Mouse (Mus musculus) liver, postnatal 0 days (tissue): ENCODE measurements at regions not wholly inside any gene's neighbourhood (a gene's known extent, or its start where the extent isn't known, plus 50 kb on each side); places are given as distances from the start of the nearest gene placed in this dataset.

ENCODE experiments used
- ATAC-seq: fragments of 200-750 bp; cut with Nextera tagmentation; 2 replicates; pipeline ENCODE4 v1.8.0; 2017; ENCODE audit warnings: mild to moderate bottlenecking, moderate library complexity
- DNase-seq: peaks from one replicate; pipeline ENCODE4 v3.0.0-alpha.2; 2016
- H3K27ac ChIP-seq: fragments of 300-500 bp; sonication (generic); 2 replicates; pipeline ENCODE4 v1.5.1; 2014; ENCODE audit warnings: antibody characterized with exemption, moderate library complexity, mild to moderate bottlenecking, low read depth
- H3K27me3 ChIP-seq: fragments of 300-500 bp; sonication (generic); 2 replicates; pipeline ENCODE4 v1.6.1; 2014; ENCODE audit warnings: low read length, control low read depth, mixed read lengths; ENCODE audit not compliant: insufficient read depth
- H3K36me3 ChIP-seq: fragments of 300-500 bp; sonication (generic); replicated peaks from 2 replicates; pipeline ENCODE4 v1.6.1; 2014; ENCODE audit warnings: mild to moderate bottlenecking, control low read depth, low read length, moderate library complexity, mixed read lengths; ENCODE audit not compliant: insufficient read depth
- H3K4me1 ChIP-seq: fragments of 300-500 bp; sonication (generic); 2 replicates; pipeline ENCODE4 v1.6.1; 2014; ENCODE audit warnings: antibody characterized with exemption, mild to moderate bottlenecking, control low read depth; ENCODE audit not compliant: insufficient read depth
- H3K4me2 ChIP-seq: fragments of 300-500 bp; sonication (generic); 2 replicates; pipeline ENCODE4 v1.6.1; 2014; ENCODE audit warnings: low read depth, mild to moderate bottlenecking, low read length, moderate library complexity, mixed read lengths
- H3K4me3 ChIP-seq: fragments of 300-500 bp; sonication (generic); 2 replicates; pipeline ENCODE4 v1.5.1; 2014; ENCODE audit warnings: low read depth, low read length
- H3K9ac ChIP-seq: fragments of 300-500 bp; sonication (generic); replicated peaks from 2 replicates; pipeline ENCODE4 v1.6.1; 2014; ENCODE audit warnings: mild to moderate bottlenecking, moderate library complexity
- H3K9me3 ChIP-seq: fragments of 300-500 bp; sonication (generic); 2 replicates; pipeline ENCODE4 v1.6.1; 2016; ENCODE audit warnings: mild to moderate bottlenecking, control low read depth, low read length, mixed read lengths
- CTCF ChIP-seq: sonication (generic); IDR thresholded peaks from 2 replicates; pipeline ENCODE4 v1.5.1; 2016; ENCODE audit warnings: antibody characterized with exemption, low read depth
- EP300 ChIP-seq: IDR thresholded peaks from 2 replicates; pipeline ENCODE4 v1.6.1; 2016; ENCODE audit warnings: antibody characterized with exemption, low read depth, mild to moderate bottlenecking
- WGBS: fragments of 180-500 bp; shearing (Covaris S2); extraction: QIAGEN DNeasy Blood & Tissue Kit; methylation state at CpG from one replicate; pipeline ENCODE4 v1.1.7; 2014; ENCODE audit not compliant: insufficient replicate concordance; 5-methylcytosine and 5-hydroxymethylcytosine counted together

GRCm38 (mm10) chr12:32434506-32435002 lies 56.0 kb downstream of the Ccdc71l start:
- Histone ChIP-seq H3K4me2 (no peak overlapping the region), H3K27ac (no peak overlapping the region), H3K9ac (no peak overlapping the region), H3K4me3 (no peak overlapping the region), H3K27me3 (no peaks in the 10 kb centered on the region), H3K9me3 (no peaks in the 10 kb centered on the region), H3K36me3 (no peaks in the 10 kb centered on the region), H3K4me1 (no peaks in the 10 kb centered on the region)
- DNase-seq = no peak
- no peak for ATAC-seq
- no peak for TF ChIP-seq EP300
- no peak for TF ChIP-seq CTCF

- Histone ChIP-seq H3K27me3 (no peaks in the 10 kb centered on the region), H3K4me1 (no peaks in the 10 kb centered on the region), H3K9ac (no peak overlapping the region), H3K4me2 (no peak overlapping the region), H3K27ac (no peak overlapping the region), H3K36me3 (no peaks in the 10 kb centered on the region), H3K9me3 (no peaks in the 10 kb centered on the region), H3K4me3 (no peak overlapping the region)
- ATAC-seq = no peak
- 42% methylated on average over 1 of the region's 1 CpGs for whole genome bisulfite sequencing
- TF ChIP-seq CTCF (no peak), EP300 (no peak)
- DNase-seq = no peak
Measured at GRCm38 (mm10) chr12:32435126-32435525, 56.6 kb downstream of the Ccdc71l start.

GRCm38 (mm10) chr12:32438209-32438608 lies 59.7 kb downstream of the Ccdc71l start:
- no peak for TF ChIP-seq CTCF
- TF ChIP-seq EP300 = no peak
- H3K27ac ChIP-seq = no peak overlapping the region
- no peaks in the 10 kb centered on the region for H3K36me3 ChIP-seq
- no peaks in the 10 kb centered on the region for H3K4me1 ChIP-seq
- ATAC-seq = no peak
- 53% methylated on average over 1 of the region's 1 CpGs for WGBS
- DNase-seq = no peak
- H3K9ac ChIP-seq = no peak overlapping the region
- H3K4me3 ChIP-seq = no peak overlapping the region
- no peaks in the 10 kb centered on the region for H3K27me3 ChIP-seq
- no peak overlapping the region for H3K4me2 ChIP-seq
- H3K9me3 ChIP-seq = no peaks in the 10 kb centered on the region

- WGBS = 79% methylated on average over 4 of the region's 4 CpGs
- ATAC-seq = no peak
- no peak overlapping the region for H3K27ac ChIP-seq
Measured at GRCm38 (mm10) chr12:32444770-32445169, 66.3 kb downstream of the Ccdc71l start.

GRCm38 (mm10) chr12:32445874-32446273 lies 67.4 kb downstream of the Ccdc71l start:
- DNase-seq (no peak), ATAC-seq (no peak)
- no peaks in the 10 kb centered on the region for H3K27me3 ChIP-seq
- no peak overlapping the region for H3K9ac ChIP-seq
- no peaks in the 10 kb centered on the region for H3K4me1 ChIP-seq
- H3K36me3 ChIP-seq = no peaks in the 10 kb centered on the region
- TF ChIP-seq CTCF = no peak
- TF ChIP-seq EP300 = no peak
- H3K9me3 ChIP-seq = no peaks in the 10 kb centered on the region
- H3K27ac ChIP-seq = no peak overlapping the region
- no peak overlapping the region for H3K4me3 ChIP-seq
- no peak overlapping the region for H3K4me2 ChIP-seq

More at GRCm38 (mm10) chr12:32444770-32445169, 66.3 kb downstream of the Ccdc71l start:
- TF ChIP-seq CTCF = no peak
- Histone ChIP-seq H3K4me2 (no peak overlapping the region), H3K36me3 (no peaks in the 10 kb centered on the region), H3K4me3 (no peak overlapping the region), H3K4me1 (no peaks in the 10 kb centered on the region), H3K9me3 (no peaks in the 10 kb centered on the region), H3K9ac (no peak overlapping the region), H3K27me3 (no peaks in the 10 kb centered on the region)
- DNase-seq = no peak

GRCm38 (mm10) chr12:32449373-32449772 lies 70.9 kb downstream of the Ccdc71l start:
- TF ChIP-seq CTCF = no peak
- TF ChIP-seq EP300 = no peak
- no peak overlapping the region for H3K9ac ChIP-seq
- no peak overlapping the region for H3K27ac ChIP-seq
- no peaks in the 10 kb centered on the region for H3K4me1 ChIP-seq
- no peak for DNase-seq
- no peaks in the 10 kb centered on the region for H3K36me3 ChIP-seq
- no peak overlapping the region for H3K4me3 ChIP-seq
- no peaks in the 10 kb centered on the region for H3K9me3 ChIP-seq
- no peak overlapping the region for H3K4me2 ChIP-seq
- H3K27me3 ChIP-seq = no peaks in the 10 kb centered on the region
- no peak for ATAC-seq

- Histone ChIP-seq H3K9ac (no peak overlapping the region), H3K27me3 (no peaks in the 10 kb centered on the region), H3K4me1 (no peaks in the 10 kb centered on the region), H3K4me2 (no peak overlapping the region), H3K27ac (no peak overlapping the region), H3K36me3 (no peaks in the 10 kb centered on the region), H3K4me3 (no peak overlapping the region), H3K9me3 (no peaks in the 10 kb centered on the region)
- 65% methylated on average over 1 of the region's 1 CpGs for WGBS
- ATAC-seq (no peak), DNase-seq (no peak)
- TF ChIP-seq EP300 (no peak), CTCF (no peak)
Measured at GRCm38 (mm10) chr12:32451226-32451625, 72.7 kb downstream of the Ccdc71l start.
